Mouse (Mus musculus) testis, postnatal 10 days (tissue): ENCODE measurements at regions not wholly inside any gene's neighbourhood (a gene's known extent, or its start where the extent isn't known, plus 50 kb on each side); places are given as distances from the start of the nearest gene placed in this dataset.

Source experiments
- DNase-seq: peaks from one replicate; pipeline ENCODE4 v3.0.0; 2021; ENCODE audit warnings: low spot score

GRCm38 (mm10) chr1:163557875-163558274, 154.4 kb upstream of the Gorab start:
- no peak for DNase-seq

- DNase-seq = no peak
Measured at GRCm38 (mm10) chr1:163555185-163555584, 151.7 kb upstream of the Gorab start.

GRCm38 (mm10) chr1:163538776-163539492, 135.5 kb upstream of the Gorab start:
- no peak for DNase-seq

- DNase-seq = no peak
Measured at GRCm38 (mm10) chr1:163530563-163530962, 127.1 kb upstream of the Gorab start.

GRCm38 (mm10) chr1:163517966-163518365, 114.5 kb upstream of the Gorab start:
- no peak for DNase-seq

- no peak for DNase-seq
Measured at GRCm38 (mm10) chr1:163512847-163513246, 109.4 kb upstream of the Gorab start.

GRCm38 (mm10) chr1:163512008-163512407, 108.5 kb upstream of the Gorab start:
- DNase-seq = no peak

- DNase-seq = no peak
Measured at GRCm38 (mm10) chr1:163505035-163505434, 101.6 kb upstream of the Gorab start.

GRCm38 (mm10) chr1:163502557-163502956, 99.1 kb upstream of the Gorab start:
- no peak for DNase-seq

GRCm38 (mm10) chr1:163498398-163498958, 95.0 kb upstream of the Gorab start:
- no peak for DNase-seq

GRCm38 (mm10) chr1:163496416-163496815, 92.9 kb upstream of the Gorab start:
- DNase-seq = no peak

- no peak for DNase-seq
Measured at GRCm38 (mm10) chr1:163488532-163488931, 85.1 kb upstream of the Gorab start.

GRCm38 (mm10) chr1:163488109-163488508, 84.6 kb upstream of the Gorab start:
- no peak for DNase-seq

- DNase-seq = no peak
Measured at GRCm38 (mm10) chr1:163483098-163483497, 79.6 kb upstream of the Gorab start.

- no peak for DNase-seq
Measured at GRCm38 (mm10) chr1:163477478-163478167, 74.2 kb upstream of the Gorab start.

GRCm38 (mm10) chr1:163461194-163461593, 57.7 kb upstream of the Gorab start:
- DNase-seq = no peak

- no peak for DNase-seq
Measured at GRCm38 (mm10) chr1:163456366-163456765, 52.9 kb upstream of the Gorab start.
